Mouse (Mus musculus) testis, postnatal 10 days (tissue): ENCODE measurements around the gene 3110082I17Rik.

Experiments
- DNase-seq: peaks from one replicate; pipeline ENCODE4 v3.0.0; 2021; ENCODE audit warnings: low spot score

3110082I17Rik gene

GRCm38 (mm10) chr5:139460384-139461067 is at the start of gene 3110082I17Rik:
Gene 3110082I17Rik (minus strand): TSS chr5:139460527.
- DNase-seq: peak; percentile 99

- DNase-seq: peak; percentile 57
Observed at GRCm38 (mm10) chr5:139506207-139506606, 45.9 kb upstream of the 3110082I17Rik start.

- DNase-seq: peak; percentile 91
Observed at GRCm38 (mm10) chr5:139505073-139505606, 44.8 kb upstream of the 3110082I17Rik start.

GRCm38 (mm10) chr5:139502281-139502680 is 42.0 kb upstream of the 3110082I17Rik start:
- DNase-seq: no peak

- DNase-seq: no peak
Observed at GRCm38 (mm10) chr5:139498791-139499190, 38.5 kb upstream of the 3110082I17Rik start.

- DNase-seq: no peak
Observed at GRCm38 (mm10) chr5:139496939-139497338, 36.6 kb upstream of the 3110082I17Rik start.

- DNase-seq: no peak
Observed at GRCm38 (mm10) chr5:139495019-139495669, 34.8 kb upstream of the 3110082I17Rik start.

GRCm38 (mm10) chr5:139493690-139494089 is 33.4 kb upstream of the 3110082I17Rik start:
- no peak for DNase-seq

- DNase-seq: no peak
Observed at GRCm38 (mm10) chr5:139491348-139491747, 31.0 kb upstream of the 3110082I17Rik start.

- no peak for DNase-seq
Observed at GRCm38 (mm10) chr5:139490131-139490530, 29.8 kb upstream of the 3110082I17Rik start.

- DNase-seq: peak; percentile 99
Observed at GRCm38 (mm10) chr5:139484185-139484814, 24.0 kb upstream of the 3110082I17Rik start, which contains the start of gene Zfand2a. Gene Zfand2a (minus strand): TSS chr5:139484549.

GRCm38 (mm10) chr5:139483171-139483848 is 23.0 kb upstream of the 3110082I17Rik start:
- DNase-seq: no peak

GRCm38 (mm10) chr5:139480406-139480805 is 20.1 kb upstream of the 3110082I17Rik start:
- no peak for DNase-seq

GRCm38 (mm10) chr5:139479088-139479487 is 18.8 kb upstream of the 3110082I17Rik start:
- DNase-seq: no peak

- no peak for DNase-seq
Observed at GRCm38 (mm10) chr5:139474741-139475140, 14.4 kb upstream of the 3110082I17Rik start.

GRCm38 (mm10) chr5:139467998-139468397 is 7.7 kb upstream of the 3110082I17Rik start:
- peak; percentile 60 for DNase-seq

GRCm38 (mm10) chr5:139466801-139467200 is 6.5 kb upstream of the 3110082I17Rik start:
- no peak for DNase-seq

- DNase-seq: no peak
Observed at GRCm38 (mm10) chr5:139466373-139466772, 6.0 kb upstream of the 3110082I17Rik start.

- no peak for DNase-seq
Observed at GRCm38 (mm10) chr5:139464874-139465273, 4.5 kb upstream of the 3110082I17Rik start.

GRCm38 (mm10) chr5:139459938-139460337 is 389 bp downstream of the 3110082I17Rik start:
- DNase-seq: no peak

- DNase-seq: no peak
Observed at GRCm38 (mm10) chr5:139457241-139457640, 3.1 kb downstream of the 3110082I17Rik start.

GRCm38 (mm10) chr5:139455166-139455565 is 5.2 kb downstream of the 3110082I17Rik start:
- no peak for DNase-seq
